Mouse (Mus musculus): ENCODE measurements at regions not wholly inside any gene's neighbourhood (a gene's known extent, or its start where the extent isn't known, plus 50 kb on each side); places are given as distances from the start of the nearest gene placed in this dataset.

- Histone ChIP-seq H3K4me2 (no peak overlapping the region), H3K9me3 (ENCODE audit: control insufficient read depth, low read length) (no peaks in the 10 kb centered on the region), H3K9ac (ENCODE audit: low read length) (no peak overlapping the region), H3K36me3 (ENCODE audit: control insufficient read depth, insufficient read depth, low read length) (no peaks in the 10 kb centered on the region), H3K27me3 (ENCODE audit: control insufficient read depth, insufficient read depth, low read length) (no peaks in the 10 kb centered on the region), H3K4me1 (ENCODE audit: control insufficient read depth, insufficient read depth, low read length) (no peaks in the 10 kb centered on the region), H3K4me3 (ENCODE audit: low read depth, low read length) (no peak overlapping the region), H3K27ac (ENCODE audit: low read depth, low read length) (no peak overlapping the region)
- 93% methylated on average over 1 of the region's 1 CpGs for WGBS
- DNase-seq (ENCODE audit: low spot score, missing footprints): no peak
- no peak for ATAC-seq (ENCODE audit: low FRiP score)
These were observed 367.6 kb downstream of the Atp6ap1l start for GRCm38 (mm10) chr13:90537525-90537924.

- 89% methylated on average over 3 of the region's 3 CpGs for WGBS
- no peak overlapping the region for H3K4me2 ChIP-seq
- no peak overlapping the region for H3K9ac ChIP-seq (ENCODE audit: low read length)
- DNase-seq (ENCODE audit: low spot score, missing footprints): no peak
- no peak overlapping the region for H3K27ac ChIP-seq (ENCODE audit: low read depth, low read length)
- no peak for ATAC-seq (ENCODE audit: low FRiP score)
- H3K4me3 ChIP-seq (ENCODE audit: low read depth, low read length): no peak overlapping the region
- no peaks in the 10 kb centered on the region for H3K36me3 ChIP-seq (ENCODE audit: control insufficient read depth, insufficient read depth, low read length)
- H3K27me3 ChIP-seq (ENCODE audit: control insufficient read depth, insufficient read depth, low read length): no peaks in the 10 kb centered on the region
- H3K9me3 ChIP-seq (ENCODE audit: control insufficient read depth, low read length): no peaks in the 10 kb centered on the region
- H3K4me1 ChIP-seq (ENCODE audit: control insufficient read depth, insufficient read depth, low read length): no peaks in the 10 kb centered on the region
These were observed 378.2 kb downstream of the Atp6ap1l start for GRCm38 (mm10) chr13:90526998-90527397.

GRCm38 (mm10) chr13:90525801-90526200 is 379.4 kb downstream of the Atp6ap1l start:
- H3K4me1 ChIP-seq (ENCODE audit: control insufficient read depth, insufficient read depth, low read length): no peaks in the 10 kb centered on the region
- no peaks in the 10 kb centered on the region for H3K27me3 ChIP-seq (ENCODE audit: control insufficient read depth, insufficient read depth, low read length)
- H3K4me2 ChIP-seq: no peak overlapping the region
- no peak for ATAC-seq (ENCODE audit: low FRiP score)
- H3K9me3 ChIP-seq (ENCODE audit: control insufficient read depth, low read length): no peaks in the 10 kb centered on the region
- H3K4me3 ChIP-seq (ENCODE audit: low read depth, low read length): no peak overlapping the region
- DNase-seq (ENCODE audit: low spot score, missing footprints): no peak
- no peak overlapping the region for H3K27ac ChIP-seq (ENCODE audit: low read depth, low read length)
- H3K9ac ChIP-seq (ENCODE audit: low read length): no peak overlapping the region
- no peaks in the 10 kb centered on the region for H3K36me3 ChIP-seq (ENCODE audit: control insufficient read depth, insufficient read depth, low read length)
- WGBS: 80% methylated on average over 2 of the region's 2 CpGs

GRCm38 (mm10) chr13:90521758-90522245 is 383.4 kb downstream of the Atp6ap1l start:
- 73% methylated on average over 4 of the region's 4 CpGs for WGBS
- Histone ChIP-seq H3K27ac (ENCODE audit: low read depth, low read length) (no peak overlapping the region), H3K4me2 (no peak overlapping the region), H3K36me3 (ENCODE audit: control insufficient read depth, insufficient read depth, low read length) (no peaks in the 10 kb centered on the region), H3K4me1 (ENCODE audit: control insufficient read depth, insufficient read depth, low read length) (no peaks in the 10 kb centered on the region), H3K4me3 (ENCODE audit: low read depth, low read length) (no peak overlapping the region), H3K9ac (ENCODE audit: low read length) (no peak overlapping the region), H3K9me3 (ENCODE audit: control insufficient read depth, low read length) (no peaks in the 10 kb centered on the region), H3K27me3 (ENCODE audit: control insufficient read depth, insufficient read depth, low read length) (no peaks in the 10 kb centered on the region)
- ATAC-seq (ENCODE audit: low FRiP score) (no peak), DNase-seq (ENCODE audit: low spot score, missing footprints) (no peak)

- Histone ChIP-seq H3K36me3 (ENCODE audit: control insufficient read depth, insufficient read depth, low read length) (no peaks in the 10 kb centered on the region), H3K4me1 (ENCODE audit: control insufficient read depth, insufficient read depth, low read length) (no peaks in the 10 kb centered on the region), H3K27ac (ENCODE audit: low read depth, low read length) (no peak overlapping the region), H3K4me3 (ENCODE audit: low read depth, low read length) (no peak overlapping the region), H3K27me3 (ENCODE audit: control insufficient read depth, insufficient read depth, low read length) (no peaks in the 10 kb centered on the region), H3K9me3 (ENCODE audit: control insufficient read depth, low read length) (no peaks in the 10 kb centered on the region), H3K9ac (ENCODE audit: low read length) (no peak overlapping the region), H3K4me2 (no peak overlapping the region)
- WGBS: 86% methylated on average over 4 of the region's 4 CpGs
- DNase-seq (ENCODE audit: low spot score, missing footprints) (no peak), ATAC-seq (ENCODE audit: low FRiP score) (no peak)
These were observed 384.0 kb downstream of the Atp6ap1l start for GRCm38 (mm10) chr13:90520992-90521757.

GRCm38 (mm10) chr13:90515773-90516503 is 389.2 kb downstream of the Atp6ap1l start:
- Histone ChIP-seq H3K27me3 (ENCODE audit: control insufficient read depth, insufficient read depth, low read length) (no peaks in the 10 kb centered on the region), H3K4me2 (no peak overlapping the region), H3K9ac (ENCODE audit: low read length) (no peak overlapping the region), H3K36me3 (ENCODE audit: control insufficient read depth, insufficient read depth, low read length) (no peaks in the 10 kb centered on the region), H3K9me3 (ENCODE audit: control insufficient read depth, low read length) (no peaks in the 10 kb centered on the region), H3K4me1 (ENCODE audit: control insufficient read depth, insufficient read depth, low read length) (peaks cover 3% of the 10 kb centered on the region; the same call in 1 of the 2 replicates), H3K4me3 (ENCODE audit: low read depth, low read length) (no peak overlapping the region), H3K27ac (ENCODE audit: low read depth, low read length) (no peak overlapping the region)
- DNase-seq (ENCODE audit: low spot score, missing footprints) (no peak), ATAC-seq (ENCODE audit: low FRiP score) (no peak)
- 78% methylated on average over 3 of the region's 3 CpGs for WGBS

- no peak overlapping the region for H3K4me3 ChIP-seq (ENCODE audit: low read depth, low read length)
- H3K27ac ChIP-seq (ENCODE audit: low read depth, low read length): no peak overlapping the region
- no peaks in the 10 kb centered on the region for H3K36me3 ChIP-seq (ENCODE audit: control insufficient read depth, insufficient read depth, low read length)
- no peak for DNase-seq (ENCODE audit: low spot score, missing footprints)
- no peaks in the 10 kb centered on the region for H3K9me3 ChIP-seq (ENCODE audit: control insufficient read depth, low read length)
- H3K9ac ChIP-seq (ENCODE audit: low read length): no peak overlapping the region
- WGBS: 81% methylated on average over 4 of the region's 4 CpGs
- ATAC-seq (ENCODE audit: low FRiP score): no peak
- peaks cover 3% of the 10 kb centered on the region; the same call in 1 of the 2 replicates for H3K4me1 ChIP-seq (ENCODE audit: control insufficient read depth, insufficient read depth, low read length)
- no peak overlapping the region for H3K4me2 ChIP-seq
- H3K27me3 ChIP-seq (ENCODE audit: control insufficient read depth, insufficient read depth, low read length): no peaks in the 10 kb centered on the region
These were observed 391.3 kb downstream of the Atp6ap1l start for GRCm38 (mm10) chr13:90513867-90514266.

GRCm38 (mm10) chr13:90512786-90513401 is 392.3 kb downstream of the Atp6ap1l start:
- H3K4me2 ChIP-seq: no peak overlapping the region
- WGBS: 47% methylated on average over 2 of the region's 2 CpGs
- H3K27me3 ChIP-seq (ENCODE audit: control insufficient read depth, insufficient read depth, low read length): no peaks in the 10 kb centered on the region
- H3K36me3 ChIP-seq (ENCODE audit: control insufficient read depth, insufficient read depth, low read length): no peaks in the 10 kb centered on the region
- H3K9me3 ChIP-seq (ENCODE audit: control insufficient read depth, low read length): no peaks in the 10 kb centered on the region
- no peak overlapping the region for H3K27ac ChIP-seq (ENCODE audit: low read depth, low read length)
- ATAC-seq (ENCODE audit: low FRiP score) (peak; percentile 71), DNase-seq (ENCODE audit: low spot score, missing footprints) (peak; percentile 82)
- H3K4me1 ChIP-seq (ENCODE audit: control insufficient read depth, insufficient read depth, low read length): peaks cover 3% of the 10 kb centered on the region; the same call in 1 of the 2 replicates
- H3K9ac ChIP-seq (ENCODE audit: low read length): no peak overlapping the region
- no peak overlapping the region for H3K4me3 ChIP-seq (ENCODE audit: low read depth, low read length)

- H3K4me3 ChIP-seq (ENCODE audit: low read depth, low read length): no peak overlapping the region
- no peak overlapping the region for H3K9ac ChIP-seq (ENCODE audit: low read length)
- DNase-seq (ENCODE audit: low spot score, missing footprints) (no peak), ATAC-seq (ENCODE audit: low FRiP score) (no peak)
- 92% methylated on average over 6 of the region's 6 CpGs for WGBS
- no peaks in the 10 kb centered on the region for H3K27me3 ChIP-seq (ENCODE audit: control insufficient read depth, insufficient read depth, low read length)
- H3K36me3 ChIP-seq (ENCODE audit: control insufficient read depth, insufficient read depth, low read length): no peaks in the 10 kb centered on the region
- H3K4me1 ChIP-seq (ENCODE audit: control insufficient read depth, insufficient read depth, low read length): peaks cover 3% of the 10 kb centered on the region; the same call in 1 of the 2 replicates
- H3K4me2 ChIP-seq: no peak overlapping the region
- H3K27ac ChIP-seq (ENCODE audit: low read depth, low read length): no peak overlapping the region
- no peaks in the 10 kb centered on the region for H3K9me3 ChIP-seq (ENCODE audit: control insufficient read depth, low read length)
These were observed 394.7 kb downstream of the Atp6ap1l start for GRCm38 (mm10) chr13:90510479-90510878.

Measured in midbrain, embryonic 11.5 days (tissue).